Mouse (Mus musculus) liver, postnatal 0 days (tissue): ENCODE data around the gene Eya4.

Source experiments
- CTCF ChIP-seq: sonication (generic); IDR thresholded peaks from 2 replicates; pipeline ENCODE4 v1.5.1; 2016; ENCODE audit warnings: antibody characterized with exemption, low read depth
- EP300 ChIP-seq: IDR thresholded peaks from 2 replicates; pipeline ENCODE4 v1.6.1; 2016; ENCODE audit warnings: antibody characterized with exemption, low read depth, mild to moderate bottlenecking

GRCm38 (mm10) chr10:23394556-23395245 is 44.1 kb upstream of the Eya4 start:
- TF ChIP-seq CTCF: no peak
- no peak for TF ChIP-seq EP300
